Mouse (Mus musculus): ENCODE measurements at regions not wholly inside any gene's neighbourhood (a gene's known extent, or its start where the extent isn't known, plus 50 kb on each side); places are given as distances from the start of the nearest gene placed in this dataset.

DNA sequence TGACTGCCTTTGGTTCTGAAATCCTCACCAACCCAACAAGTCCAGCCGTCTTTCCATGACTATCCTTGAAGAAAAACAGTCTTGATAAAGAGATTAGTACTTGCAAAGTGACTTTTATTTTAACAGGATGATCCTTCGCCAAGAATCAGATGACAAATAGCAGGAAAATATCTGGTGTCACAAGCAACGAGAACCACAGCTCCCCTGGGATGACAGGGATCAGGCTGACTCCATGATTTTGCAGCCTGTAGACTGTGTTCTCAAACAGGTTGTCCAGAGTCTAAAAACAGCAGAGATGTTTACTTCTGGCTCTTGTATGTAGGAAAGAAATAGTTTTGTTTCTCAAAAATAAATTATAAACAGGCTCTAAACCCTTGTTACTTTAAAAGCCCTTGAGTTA is 63.3 kb downstream of the Tmem18 start:
- 42% methylated on average over 3 of the region's 3 CpGs for WGBS
- no peak overlapping the region for H3K4me3 ChIP-seq (ENCODE audit: insufficient read depth, low read depth, low read length)
- no peaks in the 10 kb centered on the region; the same call in 1 of the 2 replicates for H3K4me1 ChIP-seq (ENCODE audit: control insufficient read depth, insufficient read depth, low read length)
- DNase-seq: peak; percentile 60
- no peak overlapping the region for H3K27ac ChIP-seq (ENCODE audit: insufficient read depth, low read depth, low read length)
- TF ChIP-seq POLR2A (IDR thresholded peaks at IDR 0.05; ENCODE audit: low read depth, low read length): no peak
- no peak for TF ChIP-seq CTCF (conservative IDR thresholded peaks at IDR 0.05; ENCODE audit: insufficient read depth, insufficient read length, low read depth, low read length)
- no peaks in the 10 kb centered on the region for H3K27me3 ChIP-seq (replicated peaks; ENCODE audit: control insufficient read depth, insufficient read depth, low read length)
- no peaks in the 10 kb centered on the region for H3K36me3 ChIP-seq (ENCODE audit: control insufficient read depth, insufficient read depth, low read length)

- Histone ChIP-seq H3K4me1 (ENCODE audit: control insufficient read depth, insufficient read depth, low read length) (no peaks in the 10 kb centered on the region; the same call in 1 of the 2 replicates), H3K27ac (ENCODE audit: insufficient read depth, low read depth, low read length) (no peak overlapping the region), H3K27me3 (replicated peaks; ENCODE audit: control insufficient read depth, insufficient read depth, low read length) (no peaks in the 10 kb centered on the region), H3K4me3 (ENCODE audit: insufficient read depth, low read depth, low read length) (no peak overlapping the region), H3K36me3 (ENCODE audit: control insufficient read depth, insufficient read depth, low read length) (no peaks in the 10 kb centered on the region)
- WGBS: 91% methylated on average over 1 of the region's 1 CpGs
- no peak for TF ChIP-seq CTCF (conservative IDR thresholded peaks at IDR 0.05; ENCODE audit: insufficient read depth, insufficient read length, low read depth, low read length)
- TF ChIP-seq POLR2A (IDR thresholded peaks at IDR 0.05; ENCODE audit: low read depth, low read length): no peak
- DNase-seq: no peak
Observed at GRCm38 (mm10) chr12:30651506-30651905, 67.3 kb downstream of the Tmem18 start.

DNA sequence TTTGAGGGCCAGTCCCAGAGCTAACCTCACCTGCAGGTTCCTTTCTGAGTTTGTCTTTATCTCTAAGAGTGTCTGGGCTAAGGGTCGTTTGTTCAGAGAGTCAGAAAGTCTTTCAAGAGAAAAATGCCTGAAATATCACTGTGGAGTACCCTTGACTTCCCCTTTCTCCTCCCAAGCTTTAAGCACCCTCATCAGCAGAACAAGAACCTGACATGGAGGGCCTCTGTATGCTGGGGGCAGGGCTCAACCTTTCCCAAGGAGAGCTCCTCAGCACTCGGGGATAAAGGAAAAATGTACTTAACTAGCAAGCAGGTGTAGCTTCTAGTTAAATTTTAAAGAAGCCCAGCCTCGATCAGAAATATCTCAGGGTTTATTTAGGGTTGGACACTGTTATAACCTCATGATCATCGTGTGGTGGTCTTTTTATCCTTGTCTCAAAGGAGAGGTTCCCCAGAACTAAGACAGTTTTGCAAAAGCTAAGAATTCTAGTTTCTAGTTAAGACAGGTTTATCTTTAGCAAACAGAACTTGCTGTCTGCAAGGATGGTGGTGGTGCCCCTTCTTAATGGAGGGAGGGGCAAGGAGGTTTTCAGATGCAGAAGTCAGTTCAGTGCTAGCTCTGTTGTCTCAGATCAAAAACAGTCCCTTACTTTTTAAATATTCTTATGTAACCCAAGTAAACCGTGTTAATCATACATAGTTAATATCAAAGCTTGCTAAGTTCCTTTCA is 70.3 kb downstream of the Tmem18 start:
- Histone ChIP-seq H3K4me3 (ENCODE audit: insufficient read depth, low read depth, low read length) (no peak overlapping the region), H3K27ac (ENCODE audit: insufficient read depth, low read depth, low read length) (no peak overlapping the region), H3K36me3 (ENCODE audit: control insufficient read depth, insufficient read depth, low read length) (no peaks in the 10 kb centered on the region), H3K4me1 (ENCODE audit: control insufficient read depth, insufficient read depth, low read length) (no peaks in the 10 kb centered on the region), H3K27me3 (replicated peaks; ENCODE audit: control insufficient read depth, insufficient read depth, low read length) (no peaks in the 10 kb centered on the region)
- WGBS: 35% methylated on average over 5 of the region's 5 CpGs
- DNase-seq: no peak
- TF ChIP-seq POLR2A (IDR thresholded peaks at IDR 0.05; ENCODE audit: low read depth, low read length): no peak
- no peak for TF ChIP-seq CTCF (conservative IDR thresholded peaks at IDR 0.05; ENCODE audit: insufficient read depth, insufficient read length, low read depth, low read length)

- DNase-seq: no peak
- 89% methylated on average over 1 of the region's 1 CpGs for WGBS
- no peak overlapping the region for H3K4me3 ChIP-seq (ENCODE audit: insufficient read depth, low read depth, low read length)
- H3K27me3 ChIP-seq (replicated peaks; ENCODE audit: control insufficient read depth, insufficient read depth, low read length): no peaks in the 10 kb centered on the region
- H3K4me1 ChIP-seq (ENCODE audit: control insufficient read depth, insufficient read depth, low read length): no peaks in the 10 kb centered on the region
- no peak overlapping the region for H3K27ac ChIP-seq (ENCODE audit: insufficient read depth, low read depth, low read length)
- no peaks in the 10 kb centered on the region for H3K36me3 ChIP-seq (ENCODE audit: control insufficient read depth, insufficient read depth, low read length)
- TF ChIP-seq CTCF (conservative IDR thresholded peaks at IDR 0.05; ENCODE audit: insufficient read depth, insufficient read length, low read depth, low read length): no peak
- no peak for TF ChIP-seq POLR2A (IDR thresholded peaks at IDR 0.05; ENCODE audit: low read depth, low read length)
Observed at GRCm38 (mm10) chr12:30655076-30655421, 70.8 kb downstream of the Tmem18 start.

- 88% methylated on average over 2 of the region's 2 CpGs for WGBS
- H3K4me3 ChIP-seq (ENCODE audit: insufficient read depth, low read depth, low read length): no peak overlapping the region
- H3K27me3 ChIP-seq (replicated peaks; ENCODE audit: control insufficient read depth, insufficient read depth, low read length): no peaks in the 10 kb centered on the region; the same call in 1 of the 2 replicates
- no peak for DNase-seq
- H3K27ac ChIP-seq (ENCODE audit: insufficient read depth, low read depth, low read length): no peak overlapping the region
- TF ChIP-seq CTCF (conservative IDR thresholded peaks at IDR 0.05; ENCODE audit: insufficient read depth, insufficient read length, low read depth, low read length) (no peak), POLR2A (IDR thresholded peaks at IDR 0.05; ENCODE audit: low read depth, low read length) (no peak)
- no peaks in the 10 kb centered on the region for H3K36me3 ChIP-seq (ENCODE audit: control insufficient read depth, insufficient read depth, low read length)
- H3K4me1 ChIP-seq (ENCODE audit: control insufficient read depth, insufficient read depth, low read length): no peaks in the 10 kb centered on the region
Observed at GRCm38 (mm10) chr12:30678826-30679225, 94.6 kb downstream of the Tmem18 start.

- TF ChIP-seq POLR2A (IDR thresholded peaks at IDR 0.05; ENCODE audit: low read depth, low read length) (no peak), CTCF (conservative IDR thresholded peaks at IDR 0.05; ENCODE audit: insufficient read depth, insufficient read length, low read depth, low read length) (no peak; the same call in 1 of the 2 replicates)
- Histone ChIP-seq H3K4me3 (ENCODE audit: insufficient read depth, low read depth, low read length) (no peak overlapping the region), H3K4me1 (ENCODE audit: control insufficient read depth, insufficient read depth, low read length) (no peaks in the 10 kb centered on the region), H3K27me3 (replicated peaks; ENCODE audit: control insufficient read depth, insufficient read depth, low read length) (no peaks in the 10 kb centered on the region), H3K27ac (ENCODE audit: insufficient read depth, low read depth, low read length) (no peak overlapping the region), H3K36me3 (ENCODE audit: control insufficient read depth, insufficient read depth, low read length) (no peaks in the 10 kb centered on the region)
- peak; percentile 2 for DNase-seq
- WGBS: 62% methylated on average over 4 of the region's 4 CpGs
Observed at GRCm38 (mm10) chr12:30690038-30690437, 105.8 kb downstream of the Tmem18 start.

DNA sequence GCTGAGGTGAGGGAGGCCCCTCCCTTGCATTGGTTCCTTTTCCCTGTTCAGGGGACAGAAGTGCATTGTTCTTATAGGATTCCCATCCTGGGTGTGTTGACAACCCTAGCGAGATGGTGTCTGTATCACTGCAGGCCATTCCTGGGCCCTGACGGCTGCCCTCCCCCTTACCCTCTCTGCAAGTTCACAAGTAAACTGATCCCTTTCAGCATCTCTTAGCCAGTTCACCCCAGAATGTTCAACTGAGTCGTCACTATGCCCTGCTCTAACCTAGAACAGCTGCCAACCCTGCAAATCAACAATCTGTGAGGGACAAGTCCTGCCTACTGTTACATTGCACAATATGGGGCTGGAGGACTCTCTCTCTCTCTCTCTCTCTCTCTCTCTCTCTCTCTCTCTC is 109.3 kb downstream of the Tmem18 start:
- TF ChIP-seq CTCF (conservative IDR thresholded peaks at IDR 0.05; ENCODE audit: insufficient read depth, insufficient read length, low read depth, low read length): no peak
- TF ChIP-seq POLR2A (IDR thresholded peaks at IDR 0.05; ENCODE audit: low read depth, low read length): no peak
- 56% methylated on average over 3 of the region's 3 CpGs for WGBS
- no peak overlapping the region for H3K27ac ChIP-seq (ENCODE audit: insufficient read depth, low read depth, low read length)
- no peak overlapping the region for H3K4me3 ChIP-seq (ENCODE audit: insufficient read depth, low read depth, low read length)
- DNase-seq: no peak
- H3K27me3 ChIP-seq (replicated peaks; ENCODE audit: control insufficient read depth, insufficient read depth, low read length): no peaks in the 10 kb centered on the region
- H3K4me1 ChIP-seq (ENCODE audit: control insufficient read depth, insufficient read depth, low read length): no peaks in the 10 kb centered on the region
- no peaks in the 10 kb centered on the region for H3K36me3 ChIP-seq (ENCODE audit: control insufficient read depth, insufficient read depth, low read length)
